Mouse (Mus musculus): ENCODE measurements around the gene Eya2.

DNA sequence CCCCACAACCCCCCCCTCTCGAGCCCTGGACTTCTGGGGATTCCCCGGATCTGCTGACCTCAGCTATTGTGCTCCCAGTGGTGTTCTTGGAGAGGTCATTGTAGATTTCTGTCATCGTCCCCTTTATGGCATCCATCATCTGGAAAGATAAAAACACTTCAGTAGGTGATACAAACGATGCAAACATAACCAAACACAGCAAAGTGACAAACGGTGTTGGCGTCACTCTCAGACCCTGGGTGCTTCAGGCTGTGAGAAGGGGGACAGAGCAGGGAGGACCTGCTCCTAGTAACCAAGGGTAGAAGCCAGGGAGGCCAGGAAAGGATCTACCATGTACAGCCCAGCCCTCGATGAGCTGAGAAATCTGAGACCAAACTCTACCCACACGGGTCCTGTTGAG, 203.0 kb downstream of the Eya2 start:
- TF ChIP-seq CTCF (IDR thresholded peaks at IDR 0.05; ENCODE audit: borderline replicate concordance, insufficient read depth, low read length) (no peak), POLR2A (IDR thresholded peaks at IDR 0.05; ENCODE audit: low read depth, low read length) (no peak)
